Mouse (Mus musculus): ENCODE measurements around the gene Ccl28.
"Not testable (repeated sequence)": the region's sequence is repeated elsewhere in the genome, so short reads cannot be mapped to it uniquely, and the experiment has no call there.

The Ccl28 gene

DNA sequence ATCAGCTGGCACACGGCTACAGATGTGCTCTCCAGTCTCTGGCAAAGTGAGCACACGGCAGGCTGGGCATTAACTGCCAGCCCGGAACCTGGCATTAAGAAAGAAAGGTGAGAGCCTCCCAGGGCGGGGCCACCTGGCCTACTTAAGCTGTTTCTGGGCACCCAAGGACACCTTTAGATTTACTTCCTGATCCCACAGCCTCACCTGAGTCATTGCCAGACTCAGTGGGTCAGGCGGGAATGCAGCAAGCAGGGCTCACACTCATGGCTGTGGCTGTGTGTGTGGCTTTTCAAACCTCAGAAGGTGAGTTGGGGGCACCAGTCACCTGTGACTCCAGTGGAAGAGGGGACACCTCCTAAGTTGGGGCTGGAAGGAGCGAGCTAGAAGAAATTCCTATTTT lies at the start of gene Ccl28:
Ccl28 (plus strand) TSS at position 186 of the 400 bp plus-strand sequence.
- DNase-seq (ENCODE audit: low spot score), result no peak

DNA sequence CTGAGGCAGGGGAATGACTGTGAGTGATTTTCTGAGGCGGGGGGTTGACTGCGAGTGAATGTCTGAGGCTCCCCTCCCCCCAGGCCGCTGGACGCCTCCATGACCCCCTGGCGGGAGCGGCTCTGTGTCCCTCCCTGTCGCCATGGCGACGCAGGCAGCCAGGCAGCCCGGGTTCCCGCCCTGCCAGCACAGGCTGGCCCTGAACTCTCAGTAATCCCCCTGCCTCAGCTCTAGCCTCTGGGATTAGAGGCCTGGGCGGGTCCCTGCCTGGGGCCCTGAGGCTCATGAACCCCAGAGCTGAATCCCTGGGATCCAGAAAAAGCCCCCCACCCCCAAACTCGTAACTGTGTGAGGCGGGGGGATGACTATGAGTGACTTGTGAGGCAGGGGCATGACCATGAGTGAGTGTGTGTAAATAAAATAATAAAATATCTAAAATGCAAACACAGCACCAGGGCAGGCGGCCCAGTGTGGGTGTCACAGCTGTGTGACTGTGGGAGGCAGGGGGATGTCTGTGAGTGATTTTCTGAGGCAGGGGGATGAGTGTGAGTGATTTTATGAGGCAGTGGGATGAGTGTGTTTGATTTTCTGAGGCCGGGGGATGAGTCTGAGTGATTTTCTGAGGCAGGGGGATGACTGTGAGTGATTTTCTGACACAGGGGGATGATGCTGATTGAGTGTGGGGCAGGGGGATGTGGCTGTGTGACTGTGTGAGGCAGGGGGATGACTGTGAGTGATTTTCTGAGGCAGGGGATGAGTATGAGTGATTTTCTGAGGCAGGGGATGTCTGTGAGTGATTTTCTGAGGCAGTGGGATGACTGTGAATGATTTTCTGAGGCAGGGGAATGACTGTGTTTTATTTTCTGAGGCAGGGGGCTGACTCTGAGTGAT lies 27.1 kb upstream of the Ccl28 start:
- peak; percentile 36 for DNase-seq (ENCODE audit: low spot score)

DNA sequence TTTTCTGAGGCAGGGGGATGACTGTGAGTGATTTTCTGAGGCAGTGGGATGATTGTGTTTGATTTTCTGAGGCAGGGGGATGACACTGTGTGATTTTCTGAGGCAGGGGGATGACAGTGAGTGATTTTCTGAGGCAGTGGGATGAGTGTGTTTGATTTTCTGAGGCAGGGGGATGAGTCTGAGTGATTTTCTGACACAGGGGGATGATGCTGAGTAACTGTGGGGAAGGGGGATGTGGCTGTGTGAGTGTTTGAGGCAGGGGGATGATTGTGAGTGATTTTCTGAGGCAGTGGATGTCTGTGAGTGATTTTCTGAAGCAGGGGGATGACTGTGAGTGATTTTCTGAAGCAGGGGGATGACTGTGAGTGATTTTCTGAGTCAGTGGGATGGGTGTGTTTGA lies 25.2 kb upstream of the Ccl28 start:
- DNase-seq (ENCODE audit: low spot score), result not testable (repeated sequence)

DNA sequence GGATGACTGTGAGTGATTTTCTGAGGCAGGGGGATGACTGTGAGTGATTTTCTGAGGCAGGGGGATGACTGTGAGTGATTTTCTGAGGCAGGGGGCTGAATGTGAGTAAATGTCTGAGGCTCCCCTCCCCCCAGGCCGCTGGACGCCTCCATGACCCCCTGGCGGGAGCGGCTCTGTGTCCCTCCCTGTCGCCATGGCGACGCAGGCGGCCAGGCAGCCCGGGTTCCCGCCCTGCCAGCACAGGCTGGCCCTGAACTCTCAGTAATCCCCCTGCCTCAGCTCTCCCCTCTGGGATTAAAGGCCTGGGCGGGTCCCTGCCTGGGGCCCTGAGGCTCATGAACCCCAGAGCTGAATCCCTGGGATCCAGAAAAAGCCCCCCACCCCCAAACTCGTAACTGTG lies 24.6 kb upstream of the Ccl28 start:
- DNase-seq (ENCODE audit: low spot score), result peak; percentile 63

DNA sequence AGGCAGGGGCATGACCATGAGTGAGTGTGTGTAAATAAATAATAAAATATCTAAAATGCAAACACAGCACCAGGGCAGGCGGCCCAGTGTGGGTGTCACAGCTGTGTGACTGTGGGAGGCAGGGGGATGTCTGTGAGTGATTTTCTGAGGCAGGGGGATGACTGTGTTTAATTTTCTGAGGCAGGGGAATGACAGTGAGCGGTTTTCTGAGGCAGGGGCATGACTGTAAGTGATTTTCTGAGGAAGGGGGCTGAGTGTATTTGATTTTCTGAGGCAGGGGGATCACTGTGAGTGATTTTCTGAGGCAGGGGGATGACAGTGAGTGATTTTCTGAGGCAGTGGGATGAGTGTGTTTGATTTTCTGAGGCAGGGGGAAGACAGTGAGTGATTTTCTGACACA lies 24.1 kb upstream of the Ccl28 start:
- DNase-seq (ENCODE audit: low spot score), result not testable (repeated sequence)

DNA sequence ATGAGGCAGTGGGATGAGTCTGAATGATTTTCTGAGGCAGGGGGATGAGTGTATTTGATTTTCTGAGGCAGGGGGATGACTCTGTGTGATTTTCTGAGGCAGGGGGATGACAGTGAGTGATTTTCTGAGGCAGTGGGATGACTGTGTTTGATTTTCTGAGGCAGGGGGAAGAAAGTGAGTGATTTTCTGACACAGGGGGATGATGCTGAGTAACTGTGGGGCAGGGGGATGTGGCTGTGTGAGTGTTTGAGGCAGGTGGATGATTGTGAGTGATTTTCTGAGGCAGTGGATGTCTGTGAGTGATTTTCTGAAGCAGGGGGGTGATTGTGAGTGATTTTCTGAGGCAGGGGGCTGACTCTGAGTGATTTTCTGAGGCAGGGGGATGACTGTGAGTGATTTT lies 23.5 kb upstream of the Ccl28 start:
- peak; percentile 88 for DNase-seq (ENCODE audit: low spot score)

DNA sequence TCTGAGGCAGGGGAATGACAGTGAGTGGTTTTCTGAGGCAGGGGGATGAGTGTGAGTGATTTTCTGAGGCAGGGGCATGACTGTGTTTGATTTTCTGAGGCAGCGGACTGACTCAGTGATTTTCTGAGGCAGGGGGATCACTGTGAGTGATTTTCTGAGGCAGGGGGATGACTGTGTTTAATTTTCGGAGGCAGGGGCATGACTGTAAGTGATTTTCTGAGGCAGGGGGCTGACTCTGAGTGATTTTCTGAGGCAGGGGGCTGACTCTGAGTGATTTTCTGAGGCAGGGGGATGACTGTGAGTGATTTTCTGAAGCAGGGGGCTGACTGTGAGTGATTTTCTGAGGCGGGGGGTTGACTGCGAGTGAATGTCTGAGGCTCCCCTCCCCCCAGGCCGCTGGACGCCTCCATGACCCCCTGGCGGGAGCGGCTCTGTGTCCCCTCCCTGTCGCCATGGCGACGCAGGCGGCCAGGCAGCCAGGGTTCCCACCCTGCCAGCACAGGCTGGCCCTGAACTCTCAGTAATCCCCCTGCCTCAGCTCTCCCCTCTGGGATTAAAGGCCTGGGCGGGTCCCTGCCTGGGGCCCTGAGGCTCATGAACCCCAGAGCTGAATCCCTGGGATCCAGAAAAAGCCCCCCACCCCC lies 20.8 kb upstream of the Ccl28 start:
- peak; percentile 42 for DNase-seq (ENCODE audit: low spot score)

DNA sequence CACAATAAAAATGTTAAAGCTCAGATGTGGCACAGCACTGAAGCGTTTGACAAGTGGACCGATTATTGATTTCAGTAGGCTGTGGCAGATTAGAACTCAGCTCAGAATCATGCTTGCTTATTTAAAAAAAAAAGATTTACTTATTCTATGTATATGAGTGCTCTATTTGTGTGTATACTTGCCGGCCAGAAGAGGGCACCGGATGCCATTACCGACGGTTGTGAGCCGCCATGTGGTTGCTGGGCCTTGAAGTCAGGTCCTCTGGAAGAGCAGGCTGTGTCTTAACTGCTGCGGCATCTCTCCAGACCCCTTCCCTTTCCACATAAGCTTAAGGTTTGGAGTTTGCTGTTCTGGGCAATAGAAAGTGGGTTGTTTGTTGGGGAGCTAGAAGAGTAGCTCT lies 19.7 kb upstream of the Ccl28 start:
- DNase-seq (ENCODE audit: low spot score), result not testable (repeated sequence)

DNA sequence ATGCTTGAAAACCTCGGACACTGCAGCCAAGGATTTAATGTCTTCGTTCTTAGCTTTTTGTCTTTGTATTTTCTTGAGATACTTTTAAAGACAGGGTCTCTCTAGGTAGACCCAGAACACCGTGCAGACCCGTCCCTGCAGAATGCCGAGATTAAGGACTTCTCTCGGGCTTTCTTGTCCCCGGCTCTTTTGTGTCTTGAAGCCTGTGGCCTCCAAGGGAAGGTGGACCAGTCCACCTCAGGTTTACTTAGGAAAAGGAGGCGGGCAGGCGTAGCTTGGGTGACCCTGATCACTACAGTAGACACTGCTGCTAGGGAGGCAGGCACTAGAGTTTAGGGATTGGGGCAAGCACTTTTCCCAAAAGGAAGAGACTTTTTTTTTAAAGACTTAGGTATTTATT lies 19.3 kb upstream of the Ccl28 start:
- DNase-seq (ENCODE audit: low spot score), result not testable (repeated sequence)

DNA sequence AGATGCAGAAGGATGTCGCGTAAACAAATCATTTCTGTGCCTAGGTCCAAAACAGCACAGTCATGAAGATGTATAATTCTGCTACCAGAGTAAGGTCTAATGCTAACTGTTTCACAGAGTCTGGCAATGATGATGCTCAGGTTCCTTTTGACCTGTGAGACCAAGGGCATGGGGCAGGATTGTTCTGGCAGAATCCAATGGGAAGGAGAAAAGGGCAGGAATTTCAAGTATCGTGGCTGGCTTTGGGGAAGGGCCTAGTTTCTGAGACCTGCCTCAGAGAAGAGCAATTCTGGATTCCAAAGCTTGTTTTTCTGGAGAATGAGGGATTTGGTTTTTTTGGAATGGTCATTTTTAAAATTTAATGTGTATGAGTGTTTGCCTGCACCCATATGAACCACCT lies 4.8 kb upstream of the Ccl28 start:
- no peak for DNase-seq (ENCODE audit: low spot score)

DNA sequence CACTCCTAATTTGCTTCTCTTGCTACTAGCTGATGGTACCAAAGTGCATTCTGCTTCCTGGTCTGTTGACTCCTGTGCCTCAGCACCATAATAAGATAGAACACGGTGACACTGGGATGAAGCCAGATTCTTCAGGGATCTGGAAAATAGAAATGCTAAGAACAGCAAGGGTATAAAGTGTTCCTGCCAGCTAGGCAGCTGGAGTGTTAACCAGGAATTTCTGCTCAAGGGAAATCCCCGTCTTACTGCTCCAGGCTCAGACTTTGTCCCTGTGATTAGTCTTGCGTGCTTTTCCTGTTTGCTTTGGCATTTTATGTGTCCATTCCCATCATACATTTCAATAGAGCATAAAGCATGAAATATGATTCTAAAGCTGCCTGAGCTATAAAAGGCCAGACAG lies 3.9 kb upstream of the Ccl28 start:
- no peak for DNase-seq (ENCODE audit: low spot score)

DNA sequence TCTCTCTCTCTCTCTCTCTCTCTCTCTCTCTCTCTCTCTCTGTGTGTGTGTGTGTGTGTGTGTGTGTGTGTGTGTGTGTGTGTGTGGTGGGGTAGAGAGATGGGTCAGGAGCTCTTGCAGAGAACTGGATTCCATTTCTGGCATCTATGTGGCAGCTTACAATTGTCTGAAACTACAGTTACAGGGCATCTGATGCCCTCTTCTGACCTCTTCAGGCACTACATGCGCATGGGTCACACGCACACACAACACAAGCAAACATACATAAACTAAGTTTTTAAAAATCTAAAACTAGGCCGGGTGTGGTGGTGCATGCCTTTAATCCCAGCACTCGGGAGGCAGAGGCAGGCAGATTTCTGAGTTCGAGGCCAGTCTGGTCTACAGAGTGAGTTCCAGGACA lies 2.3 kb downstream of the Ccl28 start:
- not testable (repeated sequence) for DNase-seq (ENCODE audit: low spot score)

DNA sequence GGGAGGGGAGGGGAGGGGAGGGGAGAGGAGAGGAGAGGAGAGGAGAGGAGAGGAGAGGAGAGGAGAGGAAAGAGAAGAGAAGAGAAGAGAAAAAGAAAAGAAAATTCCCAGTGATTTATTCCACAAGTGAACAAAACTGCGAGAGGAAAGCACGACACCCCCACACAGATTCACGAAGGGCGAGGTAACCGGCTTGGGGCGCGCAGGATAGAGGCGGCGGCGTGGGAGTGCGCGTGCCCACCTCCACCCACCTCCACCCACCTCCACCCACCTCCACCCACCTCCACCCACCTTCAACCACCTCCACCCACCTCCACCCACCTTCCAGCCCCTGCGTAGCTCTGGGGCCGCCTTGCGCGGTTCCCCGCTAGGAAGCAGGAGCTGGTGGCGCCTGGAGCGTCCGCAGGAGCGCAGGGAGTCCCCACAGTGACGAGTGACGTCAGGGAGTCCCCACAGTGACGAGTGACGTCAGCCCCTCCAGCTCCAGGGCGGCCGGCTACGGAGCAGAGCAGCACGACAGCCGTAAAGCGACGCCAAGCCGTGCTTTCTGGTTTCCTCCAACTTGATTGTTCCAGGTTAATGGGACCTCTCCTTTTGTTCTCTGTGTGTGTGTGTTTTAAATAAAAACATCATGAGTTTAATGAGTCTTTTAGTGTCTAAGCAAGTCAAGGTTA lies 8.0 kb downstream of the Ccl28 start:
- DNase-seq (ENCODE audit: low spot score), result peak; percentile 33

DNA sequence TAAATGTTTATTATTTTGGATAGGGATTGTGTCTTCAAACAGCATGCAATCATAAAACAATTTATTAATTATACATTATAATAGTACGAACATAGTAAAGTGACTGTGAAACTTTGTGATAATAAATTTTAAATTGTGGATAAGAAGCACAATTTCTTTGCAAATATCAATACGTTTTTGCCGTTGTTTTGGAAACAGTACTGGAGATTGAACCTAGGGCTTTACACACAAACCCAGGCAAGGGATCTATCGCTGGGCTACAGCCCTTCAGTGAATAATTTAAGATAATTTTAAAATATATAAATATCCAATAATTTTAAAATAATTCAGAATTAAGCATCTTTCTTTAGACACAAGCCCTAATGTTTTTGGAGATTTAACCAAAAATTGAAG lies 8.5 kb downstream of the Ccl28 start:
- DNase-seq (ENCODE audit: low spot score), result no peak

DNA sequence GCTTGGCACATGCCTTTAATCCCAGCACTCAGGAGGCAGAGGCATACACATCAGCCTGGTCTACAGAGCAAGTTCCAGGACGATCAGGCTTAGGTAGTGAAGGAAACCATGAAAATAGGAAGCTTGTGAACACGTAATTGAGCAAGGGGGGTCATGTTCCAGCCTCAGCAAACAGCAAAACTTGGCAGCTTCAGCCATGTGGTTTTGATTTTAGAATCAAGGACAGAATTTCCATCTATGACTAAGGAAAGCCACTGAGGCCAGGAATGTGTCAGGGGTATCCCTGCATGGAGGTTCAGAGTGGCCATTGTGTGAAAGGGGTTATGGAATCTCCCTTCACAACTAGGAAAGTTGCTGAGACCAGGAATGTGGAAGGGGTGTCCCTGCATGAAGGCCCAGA lies 11.9 kb downstream of the Ccl28 start:
- no peak for DNase-seq (ENCODE audit: low spot score)

DNA sequence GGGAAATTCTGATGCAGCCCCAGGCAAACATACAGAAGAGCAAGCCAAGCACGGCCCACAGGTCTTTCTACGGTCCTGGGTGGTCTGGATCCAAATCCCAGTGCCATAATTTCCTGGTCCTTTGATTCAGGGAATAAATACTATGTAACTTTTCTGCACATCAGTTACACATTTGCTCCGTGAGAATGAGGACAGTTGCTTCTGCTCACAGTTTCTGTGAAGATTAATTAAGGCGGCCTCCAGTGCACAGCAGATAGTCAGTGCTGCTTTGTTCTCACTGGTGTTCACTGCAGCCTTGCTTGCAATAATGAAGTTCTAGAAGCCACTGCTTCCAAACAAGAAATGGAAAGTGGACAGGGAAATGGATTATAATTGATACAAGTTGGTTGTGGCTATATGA lies 14.2 kb downstream of the Ccl28 start:
- DNase-seq (ENCODE audit: low spot score), result no peak

DNA sequence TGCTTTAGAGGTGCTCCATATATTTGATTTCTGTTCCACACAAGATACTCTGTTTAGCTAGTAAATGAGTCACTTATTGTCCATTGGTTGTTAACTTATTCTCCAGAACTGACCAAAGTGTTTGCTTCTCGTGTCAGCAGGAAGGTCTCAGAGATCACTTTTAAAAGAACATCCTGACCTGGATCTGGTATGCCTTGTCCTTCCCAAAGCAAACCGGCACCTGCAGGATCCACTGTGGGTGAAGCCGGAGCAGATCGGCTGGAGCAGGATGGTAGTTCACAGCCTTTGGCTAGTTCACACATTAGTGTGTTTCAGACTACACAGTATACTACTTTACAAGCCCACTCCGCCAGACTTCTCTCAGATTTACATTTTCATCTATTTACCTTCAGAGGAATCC lies 14.8 kb downstream of the Ccl28 start:
- no peak for DNase-seq (ENCODE audit: low spot score)

DNA sequence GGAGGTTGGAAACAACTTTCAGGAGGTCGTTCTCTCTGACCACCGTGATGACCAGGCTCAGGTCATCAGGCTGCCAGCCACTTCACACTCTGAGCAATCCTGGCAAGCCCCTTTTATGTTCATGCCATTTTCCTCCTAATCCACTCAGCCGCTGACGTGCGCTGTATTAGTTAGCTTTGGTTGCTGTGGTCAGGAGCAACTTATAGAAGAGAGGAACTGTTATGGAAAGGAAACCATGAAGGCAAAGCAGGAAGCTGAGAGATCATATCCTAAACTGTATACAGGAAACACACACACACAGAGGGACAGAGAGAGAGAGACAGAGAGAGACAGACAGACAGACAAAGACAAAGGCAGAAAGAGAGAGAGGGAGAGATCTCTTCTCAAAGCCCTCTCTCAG lies 15.7 kb downstream of the Ccl28 start:
- no peak for DNase-seq (ENCODE audit: low spot score)

DNA sequence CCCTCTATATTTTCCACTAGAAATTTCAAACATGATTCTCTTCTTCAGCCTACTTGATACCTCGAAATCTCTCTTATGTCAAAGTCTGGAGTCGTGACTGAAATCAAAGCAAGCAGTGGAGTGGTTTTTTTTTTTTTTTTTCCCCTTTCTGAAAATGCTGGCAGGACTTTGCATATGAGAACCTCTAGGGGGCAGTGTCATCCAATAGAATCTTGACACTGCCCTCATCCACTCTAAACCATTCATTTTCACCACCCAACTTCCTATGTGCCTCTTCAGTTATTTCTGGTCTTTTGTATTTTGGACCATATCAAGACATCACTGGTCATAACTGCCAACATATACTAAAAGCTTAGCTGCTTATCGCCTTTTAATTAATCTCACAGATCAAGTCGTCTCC lies 16.9 kb downstream of the Ccl28 start:
- DNase-seq (ENCODE audit: low spot score), result no peak

DNA sequence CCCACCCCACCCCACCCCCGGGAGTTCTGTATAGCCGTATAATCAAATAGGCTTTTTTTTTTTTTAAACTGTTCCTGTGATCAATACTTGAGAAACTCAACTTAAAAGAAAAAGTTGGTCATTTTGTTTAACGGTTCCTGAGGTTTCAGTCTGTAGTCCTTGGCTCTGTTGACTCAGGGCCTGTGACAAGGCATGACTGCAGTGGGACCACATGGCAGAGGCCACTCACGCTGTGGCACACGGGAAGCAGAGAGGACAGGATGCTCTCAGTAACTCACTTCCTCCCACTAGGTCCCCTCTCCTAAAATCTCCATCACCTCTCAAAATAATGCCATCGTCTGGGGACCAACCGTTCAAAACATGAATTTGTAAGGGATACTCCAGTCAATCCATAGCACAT lies 17.5 kb downstream of the Ccl28 start:
- no peak for DNase-seq (ENCODE audit: low spot score)

DNA sequence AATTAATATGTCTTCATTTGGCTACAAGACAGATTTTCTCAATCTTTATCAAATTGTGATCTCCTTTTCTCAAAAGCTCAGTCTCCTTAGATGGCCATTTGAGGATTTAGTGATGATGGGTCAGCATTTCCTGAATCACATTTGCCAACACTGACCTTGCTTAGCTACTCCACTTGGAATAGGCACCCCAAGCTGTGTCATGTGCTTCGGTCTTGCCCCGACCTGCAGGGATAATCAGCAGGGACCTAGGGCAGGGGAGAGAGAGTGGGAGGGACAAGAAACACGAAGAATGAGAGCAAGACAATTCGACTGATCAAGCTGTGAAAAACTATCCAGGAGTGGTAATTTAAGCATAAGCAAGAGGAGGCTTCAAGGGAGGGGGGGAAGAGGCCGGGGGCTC lies 21.1 kb downstream of the Ccl28 start:
- no peak for DNase-seq (ENCODE audit: low spot score)

DNA sequence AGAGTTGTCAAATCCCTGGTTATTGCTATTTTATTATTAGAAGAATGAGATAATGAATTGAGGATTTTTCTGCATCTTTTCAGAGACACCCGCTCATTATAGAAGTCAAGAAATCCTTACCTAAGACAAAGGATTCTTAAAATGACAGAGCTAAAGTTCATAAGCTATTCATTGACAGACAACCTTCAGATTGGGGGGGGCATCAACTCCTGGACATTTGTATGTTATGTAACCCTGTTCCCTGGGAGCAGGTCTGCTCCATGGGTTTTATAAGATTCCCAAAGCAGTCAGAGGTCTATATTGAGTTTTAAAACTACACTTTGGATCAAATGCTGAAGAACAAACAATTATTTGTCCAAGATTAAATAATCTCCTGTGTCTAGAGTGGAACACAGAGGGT lies 22.9 kb downstream of the Ccl28 start:
- no peak for DNase-seq (ENCODE audit: low spot score)
